Mouse (Mus musculus) neural tube, embryonic 12.5 days (tissue): ENCODE data around the gene Magi2. TPM values are rescaled to one million over a fixed set of nuclear protein-coding genes. Genes with fewer than 3 reads are reported as not detected.

Source experiments
- ATAC-seq: fragments of 200-750 bp; cut with Nextera tagmentation; 2 replicates; pipeline ENCODE4 v1.8.0; 2017; ENCODE audit warnings: low read depth, mild to moderate bottlenecking, moderate TSS enrichment, moderate library complexity; ENCODE audit not compliant: low FRiP score
- H3K27ac ChIP-seq: fragments of 300-500 bp; sonication (generic); 2 replicates; pipeline ENCODE4 v1.5.1; 2016
- H3K27me3 ChIP-seq: fragments of 300-500 bp; sonication (generic); replicated peaks from 2 replicates; pipeline ENCODE4 v1.6.1; 2016; ENCODE audit warnings: mild to moderate bottlenecking
- H3K36me3 ChIP-seq: fragments of 300-500 bp; sonication (generic); 2 replicates; pipeline ENCODE4 v1.6.1; 2016; ENCODE audit warnings: mild to moderate bottlenecking
- H3K4me1 ChIP-seq: fragments of 300-500 bp; sonication (generic); 2 replicates; pipeline ENCODE4 v1.6.1; 2016
- H3K4me2 ChIP-seq: fragments of 300-500 bp; sonication (generic); replicated peaks from 2 replicates; pipeline ENCODE4 v1.6.1; 2016; ENCODE audit warnings: mild to moderate bottlenecking
- H3K4me3 ChIP-seq: fragments of 300-500 bp; sonication (generic); 2 replicates; pipeline ENCODE4 v1.5.1; 2016
- H3K9ac ChIP-seq: fragments of 300-500 bp; sonication (generic); 2 replicates; pipeline ENCODE4 v1.6.1; 2016; ENCODE audit warnings: mild to moderate bottlenecking
- H3K9me3 ChIP-seq: fragments of 300-500 bp; sonication (generic); 2 replicates; pipeline ENCODE4 v1.6.1; 2016; ENCODE audit warnings: mild to moderate bottlenecking
- whole genome bisulfite sequencing: fragments of 180-500 bp; shearing (Covaris S2); methylation state at CpG from one replicate; pipeline ENCODE4 v1.1.7; 2016; 5-methylcytosine and 5-hydroxymethylcytosine counted together
- polyA plus RNA-seq: library from polyadenylated mRNA; unstranded; fragments of >200 nt; fragmentation: Nextera tagmentation; extraction: Ambion mirVana; gene quantifications from 2 replicates; pipeline ENCODE4 v1.2.1, GENCODE M21; 2016

The Magi2 gene
- polyA plus RNA-seq, 1 experiment from 2014 or later = 15.2 TPM

DNA sequence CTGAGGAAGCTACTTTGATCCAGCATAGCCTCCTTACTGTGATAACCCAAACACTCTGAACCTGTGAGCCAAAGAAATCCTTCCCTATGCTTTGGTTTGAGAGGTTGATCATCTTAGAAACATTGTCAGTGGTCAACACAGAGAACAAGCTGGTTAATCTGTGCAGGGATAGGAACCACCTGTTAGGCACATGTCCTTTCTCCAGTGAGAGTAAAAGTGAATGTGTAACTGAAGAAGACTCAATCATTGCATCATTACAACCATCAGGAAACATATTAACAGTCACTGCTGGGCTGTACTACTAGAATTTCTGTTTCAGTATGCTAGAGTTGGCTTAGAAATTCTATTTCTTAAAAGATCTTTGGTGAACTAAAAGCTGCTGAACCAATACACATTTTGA, 558.5 kb downstream of the Magi2 start:
- Histone ChIP-seq H3K27me3 (no peaks in the 10 kb centered on the region), H3K4me1 (no peaks in the 10 kb centered on the region), H3K9me3 (no peaks in the 10 kb centered on the region), H3K4me3 (no peak overlapping the region), H3K4me2 (no peak overlapping the region), H3K27ac (no peak overlapping the region), H3K36me3 (no peaks in the 10 kb centered on the region), H3K9ac (no peak overlapping the region)
- ATAC-seq = no peak

DNA sequence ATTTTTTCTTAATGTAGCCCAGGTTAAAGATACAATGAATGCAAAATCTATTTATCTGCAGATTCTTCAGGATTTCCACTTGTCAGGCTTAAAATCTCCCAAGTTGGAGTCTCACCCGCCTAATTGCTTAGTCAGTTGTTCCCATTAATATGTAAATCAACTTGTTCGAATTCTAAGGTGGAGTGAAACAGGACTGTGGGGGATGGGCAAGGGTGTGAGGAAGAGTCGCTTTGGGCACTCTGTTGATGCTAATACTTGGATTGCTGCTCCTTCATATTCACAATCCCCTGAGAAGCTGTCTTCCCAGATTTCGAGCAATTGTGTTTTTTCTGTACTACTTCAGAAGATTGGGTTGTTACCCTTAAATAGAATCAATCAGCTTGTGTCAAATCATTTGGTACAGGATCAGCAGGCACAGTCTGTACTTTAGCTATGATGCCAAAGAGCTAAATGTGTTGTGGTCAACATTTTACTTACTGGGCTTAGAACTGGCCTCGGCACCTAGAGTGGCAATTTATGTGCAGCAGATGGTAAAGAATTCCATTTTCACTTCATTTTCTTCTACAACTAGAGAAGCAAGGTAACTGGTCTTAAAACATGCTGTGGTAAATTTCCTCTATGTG, 560.8 kb downstream of the Magi2 start:
- ATAC-seq = 0 out of 2 replicates have a peak, but pooled peaks have one; percentile 63
- Histone ChIP-seq H3K9me3 (no peaks in the 10 kb centered on the region), H3K36me3 (no peaks in the 10 kb centered on the region), H3K9ac (no peak overlapping the region), H3K4me2 (no peak overlapping the region), H3K27me3 (no peaks in the 10 kb centered on the region), H3K4me3 (no peak overlapping the region), H3K4me1 (no peaks in the 10 kb centered on the region), H3K27ac (no peak overlapping the region)
- WGBS = 35% methylated on average over 5 of the region's 5 CpGs

DNA sequence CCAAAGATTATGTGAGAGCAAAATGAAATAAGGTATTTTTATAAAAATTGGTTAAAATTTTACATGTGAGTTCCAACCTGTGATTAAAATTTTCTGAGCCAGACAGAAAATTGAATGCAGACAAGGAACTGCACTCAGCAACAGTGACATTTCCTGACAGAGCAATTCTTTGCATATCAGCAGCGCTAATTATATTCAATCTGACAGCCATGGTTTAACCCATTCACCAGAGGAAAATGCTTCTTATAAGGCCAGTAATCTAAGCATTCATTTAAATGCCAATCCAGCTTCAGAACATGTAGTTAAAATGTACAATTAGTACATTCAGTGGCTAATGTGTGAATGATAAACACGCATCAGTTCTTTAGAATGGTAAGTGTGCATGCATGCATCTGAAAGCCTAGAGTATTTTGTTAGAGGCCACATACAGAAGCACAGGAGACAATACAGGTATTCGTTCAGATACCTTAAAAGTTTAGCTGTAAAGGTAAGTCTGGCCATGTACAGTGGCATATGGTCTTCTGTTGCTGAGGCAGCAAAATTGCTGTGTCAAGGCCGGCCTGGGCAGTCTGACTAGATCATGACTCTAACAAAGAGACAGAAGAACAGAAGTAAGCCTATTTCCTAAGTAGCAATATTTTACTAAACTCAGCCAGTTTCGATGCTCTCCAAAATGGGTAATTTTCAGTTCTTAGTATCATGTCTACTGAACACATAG, 576.4 kb downstream of the Magi2 start:
- Histone ChIP-seq H3K4me1 (no peaks in the 10 kb centered on the region), H3K27ac (no peak overlapping the region), H3K9ac (no peak overlapping the region), H3K4me3 (no peak overlapping the region), H3K9me3 (no peaks in the 10 kb centered on the region), H3K36me3 (no peaks in the 10 kb centered on the region), H3K27me3 (no peaks in the 10 kb centered on the region), H3K4me2 (no peak overlapping the region)
- WGBS = 90% methylated on average over 5 of the region's 5 CpGs
- ATAC-seq = no peak

DNA sequence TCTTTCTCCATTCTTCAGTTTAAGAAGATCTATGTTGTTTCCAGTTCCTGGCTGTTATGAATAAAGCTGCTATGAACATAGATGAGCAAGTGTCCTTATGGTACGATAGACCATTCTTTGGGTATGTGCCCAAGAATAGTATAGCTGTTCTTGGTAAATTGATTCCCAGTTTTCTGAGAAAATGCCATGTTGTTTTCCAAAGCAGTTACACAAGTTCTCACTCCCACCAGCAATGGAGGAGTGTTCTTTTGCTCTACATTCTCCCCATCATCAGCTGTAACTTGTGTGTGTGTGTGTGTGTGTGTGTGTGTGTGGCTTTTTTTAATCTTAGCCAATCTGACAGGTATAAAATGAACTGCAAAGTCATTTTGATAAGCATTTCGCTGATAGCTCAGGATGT, 595.7 kb downstream of the Magi2 start:
- H3K4me2 ChIP-seq = no peak overlapping the region
- H3K27ac ChIP-seq = no peak overlapping the region
- no peaks in the 10 kb centered on the region for H3K4me1 ChIP-seq
- H3K27me3 ChIP-seq = no peaks in the 10 kb centered on the region
- WGBS = 95% methylated on average over 2 of the region's 2 CpGs
- no peaks in the 10 kb centered on the region for H3K9me3 ChIP-seq
- no peak for ATAC-seq
- no peaks in the 10 kb centered on the region for H3K36me3 ChIP-seq
- H3K9ac ChIP-seq = no peak overlapping the region
- H3K4me3 ChIP-seq = no peak overlapping the region

DNA sequence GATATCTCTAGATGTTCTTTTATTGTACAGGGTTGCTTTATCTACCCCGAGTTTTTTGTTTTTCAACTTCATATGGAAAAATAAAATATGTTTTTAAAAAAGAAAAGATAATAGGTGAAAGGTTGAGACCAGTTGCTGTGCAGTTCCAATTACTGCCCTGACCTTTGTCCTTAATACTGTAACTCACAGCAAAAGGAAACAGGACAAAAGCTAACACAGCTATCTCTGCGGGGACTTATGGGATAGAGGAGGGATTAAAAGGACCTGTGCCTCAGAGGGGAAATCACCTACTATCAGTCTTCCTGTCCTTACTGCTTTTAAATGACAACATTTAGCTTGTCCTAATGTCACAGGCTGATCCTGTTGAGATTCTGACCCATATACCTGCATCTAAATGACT, 599.1 kb downstream of the Magi2 start:
- Histone ChIP-seq H3K36me3 (no peaks in the 10 kb centered on the region), H3K27me3 (no peaks in the 10 kb centered on the region), H3K9ac (no peak overlapping the region), H3K4me2 (no peak overlapping the region), H3K27ac (no peak overlapping the region), H3K9me3 (no peaks in the 10 kb centered on the region), H3K4me3 (no peak overlapping the region), H3K4me1 (no peaks in the 10 kb centered on the region)
- WGBS = 61% methylated on average over 2 of the region's 2 CpGs
- no peak for ATAC-seq

DNA sequence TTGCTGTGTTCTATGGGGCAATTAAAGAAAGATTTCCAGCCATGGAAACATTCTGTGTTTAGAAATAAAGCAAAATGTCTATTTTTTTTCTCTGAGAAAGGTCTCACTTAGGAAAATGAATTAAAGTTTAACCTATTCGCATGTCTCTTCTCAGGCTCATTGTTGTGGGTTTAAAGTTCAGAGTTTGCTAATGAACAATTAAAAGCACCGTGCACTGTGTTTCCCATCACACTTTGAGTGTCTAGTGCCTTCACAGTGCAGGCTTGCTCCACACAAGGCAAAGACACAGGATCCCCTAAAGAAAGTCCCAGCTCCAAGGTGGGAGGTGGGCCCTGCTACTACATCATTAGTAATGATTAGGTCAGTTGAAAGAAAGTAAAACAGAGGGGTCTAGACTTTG, 602.5 kb downstream of the Magi2 start:
- no peak overlapping the region for H3K4me2 ChIP-seq
- H3K9ac ChIP-seq = no peak overlapping the region
- H3K27ac ChIP-seq = no peak overlapping the region
- H3K4me3 ChIP-seq = no peak overlapping the region
- ATAC-seq = no peak
- no peaks in the 10 kb centered on the region for H3K9me3 ChIP-seq
- no peaks in the 10 kb centered on the region for H3K36me3 ChIP-seq
- WGBS = 90% methylated on average over 2 of the region's 2 CpGs
- H3K27me3 ChIP-seq = no peaks in the 10 kb centered on the region
- H3K4me1 ChIP-seq = no peaks in the 10 kb centered on the region

DNA sequence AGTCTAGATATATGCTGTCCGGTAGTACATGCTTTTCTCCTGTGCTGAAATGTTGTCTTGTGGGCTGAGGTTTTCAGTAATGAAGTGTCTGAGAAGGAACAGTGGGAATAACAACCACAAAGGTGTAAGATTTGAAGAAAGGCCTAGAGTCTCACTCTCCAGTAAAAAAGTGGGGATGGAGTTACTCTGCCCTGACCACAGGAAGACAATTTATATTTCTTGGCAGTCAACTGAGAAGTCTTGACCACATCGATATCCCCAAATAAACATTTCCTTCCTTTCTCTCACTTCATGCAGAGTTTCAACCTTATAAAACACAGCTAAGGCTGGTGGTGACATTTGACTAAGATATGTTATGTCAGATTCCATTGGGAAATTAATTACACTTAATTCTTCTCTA, 636.0 kb downstream of the Magi2 start:
- H3K9ac ChIP-seq = no peak overlapping the region
- 82% methylated on average over 2 of the region's 2 CpGs for WGBS

DNA sequence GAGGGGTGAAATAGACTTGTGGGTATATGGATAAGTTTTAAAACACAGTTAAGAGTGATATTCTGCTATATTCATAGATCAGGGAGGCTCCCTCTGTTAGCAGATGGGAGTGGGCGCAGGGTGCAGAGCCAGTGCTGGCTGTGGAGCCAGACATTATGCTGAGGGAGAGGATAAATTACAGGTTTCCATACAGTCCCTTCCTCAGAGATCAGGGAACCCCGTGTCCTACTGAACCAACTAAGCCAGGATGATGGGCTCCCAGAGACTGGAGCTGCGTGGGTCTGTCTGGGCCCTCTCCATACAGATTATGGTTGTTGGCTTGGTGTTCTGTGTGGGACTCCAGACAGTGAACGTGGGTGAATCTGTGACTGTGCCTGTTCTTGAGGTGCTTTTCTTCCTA, 643.6 kb downstream of the Magi2 start:
- H3K4me1 ChIP-seq = no peaks in the 10 kb centered on the region
- WGBS = 83% methylated on average over 4 of the region's 4 CpGs
- no peak overlapping the region for H3K4me2 ChIP-seq
- H3K27ac ChIP-seq = no peak overlapping the region
- no peak for ATAC-seq
- no peaks in the 10 kb centered on the region for H3K27me3 ChIP-seq
- H3K4me3 ChIP-seq = no peak overlapping the region
- no peak overlapping the region for H3K9ac ChIP-seq
- no peaks in the 10 kb centered on the region for H3K9me3 ChIP-seq
- no peaks in the 10 kb centered on the region for H3K36me3 ChIP-seq

More for the DNA sequence above, 636.0 kb downstream of the Magi2 start:
- no peak overlapping the region for H3K4me2 ChIP-seq
- no peaks in the 10 kb centered on the region for H3K27me3 ChIP-seq
- H3K4me3 ChIP-seq = no peak overlapping the region
- H3K9me3 ChIP-seq = no peaks in the 10 kb centered on the region
- no peak overlapping the region for H3K27ac ChIP-seq
- H3K36me3 ChIP-seq = no peaks in the 10 kb centered on the region
- no peaks in the 10 kb centered on the region for H3K4me1 ChIP-seq
- ATAC-seq = no peak

DNA sequence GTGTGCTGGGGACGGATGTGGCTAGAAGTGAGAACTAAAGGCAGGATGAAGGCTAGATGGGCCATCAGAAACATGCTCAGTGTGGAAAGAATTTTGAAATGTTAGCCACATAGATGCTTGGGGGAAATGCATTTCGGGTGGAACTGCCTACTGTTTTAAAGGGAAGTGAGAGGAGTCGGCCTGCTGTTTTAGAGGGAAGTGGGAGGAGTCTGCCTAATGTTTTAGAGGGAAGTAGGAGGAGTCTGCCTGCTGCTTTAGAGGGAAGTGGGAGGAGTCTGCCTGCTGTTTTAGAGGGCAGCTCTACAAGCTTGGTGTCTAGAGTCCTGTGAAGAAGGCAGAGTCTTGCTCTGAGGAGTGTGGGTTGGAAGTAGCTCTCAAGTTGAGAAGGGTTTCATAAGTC, 664.9 kb downstream of the Magi2 start:
- Histone ChIP-seq H3K9ac (no peak overlapping the region), H3K4me2 (no peak overlapping the region), H3K4me3 (no peak overlapping the region), H3K9me3 (no peaks in the 10 kb centered on the region), H3K27ac (no peak overlapping the region), H3K4me1 (no peaks in the 10 kb centered on the region), H3K27me3 (no peaks in the 10 kb centered on the region), H3K36me3 (no peaks in the 10 kb centered on the region)
- 82% methylated on average over 3 of the region's 3 CpGs for WGBS
- no peak for ATAC-seq

DNA sequence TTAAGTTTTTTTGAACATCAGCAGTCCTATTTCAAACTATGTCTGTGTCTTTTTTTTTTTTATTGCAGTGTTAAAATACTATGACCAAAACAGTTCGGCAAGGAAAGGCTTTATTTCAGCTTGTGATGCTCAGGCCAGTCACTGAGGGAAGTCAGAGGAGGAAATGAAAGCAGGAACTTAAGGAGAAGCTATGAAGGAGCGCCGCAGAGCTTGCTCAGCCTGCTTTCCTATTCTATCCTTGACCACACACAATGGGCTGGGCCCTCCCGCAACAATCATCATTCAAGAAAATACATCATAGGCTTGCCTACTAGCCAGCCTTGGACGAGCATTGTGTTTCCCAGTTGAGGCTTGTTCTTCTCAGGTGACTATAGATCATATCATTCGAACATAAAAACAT, 669.1 kb downstream of the Magi2 start:
- Histone ChIP-seq H3K27ac (no peak overlapping the region), H3K4me2 (no peak overlapping the region), H3K4me1 (no peaks in the 10 kb centered on the region), H3K27me3 (no peaks in the 10 kb centered on the region), H3K9me3 (no peaks in the 10 kb centered on the region), H3K4me3 (no peak overlapping the region), H3K9ac (no peak overlapping the region), H3K36me3 (no peaks in the 10 kb centered on the region)
- 86% methylated on average over 6 of the region's 6 CpGs for WGBS
- ATAC-seq = no peak

DNA sequence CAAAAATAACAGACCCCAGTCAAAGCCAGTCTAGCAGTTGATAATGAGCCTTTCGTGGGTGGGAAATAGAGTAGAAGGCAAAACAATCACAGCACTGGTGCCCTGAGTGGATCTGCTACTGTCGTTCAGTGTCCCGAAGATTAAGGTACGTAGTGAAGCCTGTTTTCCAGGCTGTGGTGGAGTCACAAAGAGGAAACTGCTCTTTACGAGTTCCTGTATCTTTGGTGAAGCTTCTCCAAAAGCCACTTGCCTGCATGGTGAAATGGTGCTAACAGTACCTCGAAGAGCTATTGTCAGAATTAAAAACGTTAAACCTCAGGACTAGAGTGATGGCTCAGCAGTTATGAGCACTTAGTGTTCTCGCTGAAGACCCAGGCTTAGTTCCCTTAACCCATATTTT, 674.8 kb downstream of the Magi2 start:
- Histone ChIP-seq H3K36me3 (no peaks in the 10 kb centered on the region), H3K4me3 (no peak overlapping the region), H3K4me2 (no peak overlapping the region), H3K27me3 (no peaks in the 10 kb centered on the region), H3K4me1 (no peaks in the 10 kb centered on the region), H3K9me3 (no peaks in the 10 kb centered on the region), H3K27ac (no peak overlapping the region), H3K9ac (no peak overlapping the region)
- no peak for ATAC-seq
- WGBS = 81% methylated on average over 8 of the region's 8 CpGs

DNA sequence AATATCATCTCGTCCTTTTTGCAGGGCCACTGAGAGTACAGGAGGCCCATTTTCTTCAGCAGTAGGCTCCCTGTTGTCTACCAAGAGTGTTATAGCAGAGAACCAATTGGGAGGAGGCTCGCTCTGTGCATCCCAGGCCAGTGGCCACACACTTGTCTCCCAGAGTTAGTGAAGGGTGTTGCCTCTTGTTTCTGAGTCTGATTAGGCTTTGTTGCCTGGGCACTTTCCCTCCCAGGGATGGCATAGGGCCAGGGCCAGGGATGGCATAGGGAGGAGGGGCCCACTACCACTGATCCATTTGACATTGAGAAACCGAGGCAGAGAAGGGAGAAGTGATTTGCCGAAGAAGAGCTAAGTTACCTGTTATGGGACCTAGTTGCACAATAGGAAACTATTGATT, 679.8 kb downstream of the Magi2 start:
- Histone ChIP-seq H3K36me3 (no peaks in the 10 kb centered on the region), H3K27ac (no peak overlapping the region), H3K4me2 (no peak overlapping the region), H3K4me1 (0 out of 2 replicates have a peak, but pooled peaks cover 3% of the 10 kb centered on the region), H3K9me3 (no peaks in the 10 kb centered on the region), H3K27me3 (no peaks in the 10 kb centered on the region), H3K4me3 (no peak overlapping the region), H3K9ac (no peak overlapping the region)
- ATAC-seq = no peak
- 83% methylated on average over 4 of the region's 4 CpGs for WGBS

DNA sequence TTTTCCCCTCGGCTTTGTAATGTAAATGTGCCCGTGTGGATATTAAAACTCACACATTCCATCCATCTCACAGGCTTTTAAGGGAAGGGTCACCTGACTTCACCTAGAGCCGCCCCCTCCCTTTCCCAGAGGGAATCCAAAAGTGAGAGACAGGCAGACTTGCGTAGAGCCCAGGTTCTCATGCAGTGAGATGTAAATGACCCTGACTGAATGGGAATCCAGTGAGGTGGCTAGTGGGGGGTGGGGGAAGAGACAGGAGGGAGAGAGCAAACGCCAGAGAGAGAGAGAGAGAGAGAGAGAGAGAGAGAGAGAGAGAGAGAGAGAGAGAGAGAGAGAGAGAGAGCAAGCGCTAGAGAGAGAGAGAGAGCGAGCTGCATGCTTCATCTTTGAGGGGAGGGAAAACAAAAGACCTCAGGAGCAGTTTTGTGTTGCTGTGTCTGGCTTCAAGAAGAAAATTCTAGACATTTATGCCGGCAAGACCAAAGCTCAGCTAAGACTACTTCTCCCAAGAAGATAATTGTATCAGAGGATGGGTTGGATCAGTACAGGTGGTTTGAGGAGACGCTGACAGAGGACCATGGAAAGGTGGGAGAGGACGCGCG, 680.6 kb downstream of the Magi2 start:
- Histone ChIP-seq H3K4me1 (0 out of 2 replicates have a peak, but pooled peaks cover 3% of the 10 kb centered on the region), H3K4me2 (peak overlapping the region; percentile 69), H3K27ac (no peak overlapping the region), H3K4me3 (peak overlapping the region; percentile 51), H3K9ac (peak overlapping the region; percentile 62), H3K9me3 (no peaks in the 10 kb centered on the region), H3K36me3 (no peaks in the 10 kb centered on the region), H3K27me3 (no peaks in the 10 kb centered on the region)
- 3% methylated on average over 12 of the region's 12 CpGs for WGBS
- peak; percentile 64 for ATAC-seq
